Comparison of ENCODE assay signal across 9 mouse cellular contexts in genomic region chr1:162076581-162077001, GRCm38 (mm10).
A peak's percentile ranks its signal among the peaks of the same experiment; 100 is the strongest.
DNase-seq lines count a peak whose midpoint lies in the region; ATAC-seq lines count a peak whose summit lies in the region.
"Had no signal": no experiment of that assay in that cellular context is flagged by ENCODE, and none has a peak within 500 bp of the region (broad histone marks: within the 10 kb centered on the region; RNA-seq: fewer than 3 reads in every experiment).

No protein-coding gene starts in this region.

- no peaks in the 10 kb centered on the region for H3K27me3 ChIP-seq in embryonic facial prominence, embryonic 14.5 days (replicated peaks; ENCODE audit: control insufficient read depth, insufficient read depth, low read length)
- H3K27me3 ChIP-seq in kidney, embryonic 16.5 days (ENCODE audit: insufficient read depth, low read length) = no peaks in the 10 kb centered on the region
- H3K27me3 ChIP-seq in stomach, embryonic 15.5 days (replicated peaks) = no peaks in the 10 kb centered on the region
- H3K27me3 ChIP-seq: liver, embryonic 15.5 days had no signal

- H3K4me2 ChIP-seq in embryonic facial prominence, embryonic 14.5 days (ENCODE audit: low read depth, low read length) = no peak overlapping the region
- H3K4me2 ChIP-seq in kidney, embryonic 16.5 days (replicated peaks; ENCODE audit: low read depth, low read length) = no peak overlapping the region; the same call in 1 of the 2 replicates
- no peak overlapping the region for H3K4me2 ChIP-seq in stomach, embryonic 15.5 days
- H3K4me2 ChIP-seq: liver, embryonic 15.5 days had no signal

- H3K4me1 ChIP-seq in embryonic facial prominence, embryonic 14.5 days (ENCODE audit: control insufficient read depth, insufficient read depth, low read length) = peaks cover 59% of the 10 kb centered on the region
- H3K4me1 ChIP-seq in kidney, embryonic 16.5 days (ENCODE audit: insufficient read depth, low read length) = peaks cover 37% of the 10 kb centered on the region
- H3K4me1 ChIP-seq in stomach, embryonic 15.5 days = peaks cover 10% of the 10 kb centered on the region
- H3K4me1 ChIP-seq: liver, embryonic 15.5 days had no signal

- H3K27ac ChIP-seq in embryonic facial prominence, embryonic 14.5 days (replicated peaks; ENCODE audit: low read depth, low read length) = peak overlapping the region; percentile 95
- H3K27ac ChIP-seq in kidney, embryonic 16.5 days (ENCODE audit: low read length) = peak overlapping the region; percentile 93
- peak overlapping the region; percentile 89 for H3K27ac ChIP-seq in stomach, embryonic 15.5 days
- H3K27ac ChIP-seq: liver, embryonic 15.5 days had no signal

- H3K9ac ChIP-seq in embryonic facial prominence, embryonic 14.5 days (ENCODE audit: low read depth, low read length) = 0 out of 2 replicates have a peak overlapping the region, but pooled peaks have one; percentile 0
- H3K9ac ChIP-seq in kidney, embryonic 16.5 days (replicated peaks; ENCODE audit: low read length) = 0 out of 2 replicates have a peak overlapping the region, but pooled peaks have one; percentile 11
- no peak overlapping the region for H3K9ac ChIP-seq in stomach, embryonic 15.5 days
- H3K9ac ChIP-seq: liver, embryonic 15.5 days had no signal

- H3K9me3 ChIP-seq in embryonic facial prominence, embryonic 14.5 days (ENCODE audit: control insufficient read depth, low read length) = no peaks in the 10 kb centered on the region
- no peaks in the 10 kb centered on the region for H3K9me3 ChIP-seq in kidney, embryonic 16.5 days (ENCODE audit: low read length)
- H3K9me3 ChIP-seq in stomach, embryonic 15.5 days = no peaks in the 10 kb centered on the region
- H3K9me3 ChIP-seq: liver, embryonic 15.5 days had no signal

- DNase-seq in kidney, adult 11 months = peak; percentile 9
- no peak for DNase-seq in kidney, adult 18-20 months
- no peak for DNase-seq in embryonic facial prominence, embryonic 14.5 days (ENCODE audit: low spot score)
- DNase-seq in cerebellum, adult 9-11 months = no peak
- no peak for DNase-seq in left cerebral cortex, adult 9 months (ENCODE audit: low spot score in 2 of 2)
- DNase-seq: cerebellum, postnatal 36 days had no signal

- ATAC-seq in embryonic facial prominence, embryonic 14.5 days (ENCODE audit: low read depth) = no peak
- ATAC-seq in kidney, embryonic 16.5 days (ENCODE audit: low FRiP score, low TSS enrichment) = peak; percentile 84
- ATAC-seq in stomach, embryonic 15.5 days (ENCODE audit: insufficient read depth, low FRiP score, low read depth) = no peak

- no peak overlapping the region for H3K4me3 ChIP-seq in embryonic facial prominence, embryonic 14.5 days (ENCODE audit: low read depth, low read length)
- no peak overlapping the region for H3K4me3 ChIP-seq in kidney, embryonic 16.5 days (ENCODE audit: low read length)
- no peak overlapping the region for H3K4me3 ChIP-seq in stomach, embryonic 15.5 days (replicated peaks)
- H3K4me3 ChIP-seq: liver, embryonic 15.5 days had no signal

- no peaks in the 10 kb centered on the region for H3K36me3 ChIP-seq in embryonic facial prominence, embryonic 14.5 days (ENCODE audit: control insufficient read depth, insufficient read depth, low read length)
- H3K36me3 ChIP-seq in kidney, embryonic 16.5 days (ENCODE audit: insufficient read depth, low read length) = no peaks in the 10 kb centered on the region
- no peaks in the 10 kb centered on the region for H3K36me3 ChIP-seq in stomach, embryonic 15.5 days
- H3K36me3 ChIP-seq: liver, embryonic 15.5 days had no signal

- WGBS in embryonic facial prominence, embryonic 14.5 days = 35% methylated on average over 10 of the region's 10 CpGs
- WGBS in kidney, embryonic 16.5 days = 10% methylated on average over 10 of the region's 10 CpGs
- WGBS in stomach, embryonic 15.5 days = 33% methylated on average over 10 of the region's 10 CpGs
